Mouse (Mus musculus) ES-CJ7 (cell line): ENCODE results near the gene Ankrd44.

ENCODE experiments used
- DNase-seq: peaks from one replicate; pipeline ENCODE4 v3.0.0; 2011; ENCODE audit warnings: low read depth, low spot score

Ankrd44 gene

GRCm38 (mm10) chr1:54771471-54771870 lies 154.7 kb downstream of the Ankrd44 start:
- no peak for DNase-seq

DNA sequence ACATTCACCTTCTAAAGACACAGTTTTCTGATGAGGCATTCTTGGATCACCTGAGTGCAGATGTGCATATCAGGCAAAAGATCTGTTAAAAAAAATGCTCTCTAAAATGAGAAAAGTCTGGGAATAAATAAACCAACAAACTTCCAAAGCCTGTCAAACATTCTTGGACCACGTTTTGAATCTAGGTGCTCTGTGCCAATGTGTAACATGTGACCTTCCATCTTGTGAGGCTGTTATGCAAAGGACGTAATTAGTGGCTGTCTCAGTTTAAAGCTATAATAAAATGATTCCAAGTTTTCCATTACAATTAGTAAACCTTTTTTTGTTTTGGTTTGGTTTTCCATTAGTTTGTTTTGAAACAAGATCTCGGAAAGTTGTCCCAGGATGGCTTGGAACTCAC lies 159.0 kb downstream of the Ankrd44 start:
- no peak for DNase-seq

DNA sequence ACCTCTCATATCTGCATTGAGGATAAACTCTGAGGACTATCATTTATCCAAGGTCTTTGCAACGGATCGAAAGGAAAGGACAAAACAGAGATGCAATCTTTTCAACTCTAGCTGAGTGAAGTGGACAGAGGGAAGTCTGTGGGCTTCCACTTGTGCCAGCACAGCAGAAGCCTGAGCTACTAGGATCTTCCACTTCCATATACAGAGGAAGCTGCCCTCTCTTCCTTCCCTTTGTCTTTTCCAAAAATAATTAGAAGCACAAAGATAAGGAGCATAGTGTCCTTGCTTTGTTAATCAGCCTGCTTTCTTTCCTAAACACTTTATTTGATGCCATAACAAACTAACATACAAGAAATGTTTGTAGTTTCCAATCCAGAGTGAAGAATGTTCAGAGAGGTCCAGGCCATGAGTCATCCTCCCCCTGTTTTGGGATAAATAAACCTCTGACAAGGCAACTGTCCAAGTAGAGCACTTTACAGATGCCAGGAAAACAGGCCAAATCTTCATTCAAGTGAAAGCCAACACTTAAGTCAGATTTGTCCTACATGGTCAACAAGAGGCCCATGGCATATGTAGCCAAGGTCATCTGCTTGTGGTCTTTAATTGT lies 160.5 kb downstream of the Ankrd44 start:
- no peak for DNase-seq

- no peak for DNase-seq
These were observed 163.9 kb downstream of the Ankrd44 start for GRCm38 (mm10) chr1:54762216-54762807.

- peak; percentile 33 for DNase-seq
These were observed 166.3 kb downstream of the Ankrd44 start for GRCm38 (mm10) chr1:54759841-54760240.

DNA sequence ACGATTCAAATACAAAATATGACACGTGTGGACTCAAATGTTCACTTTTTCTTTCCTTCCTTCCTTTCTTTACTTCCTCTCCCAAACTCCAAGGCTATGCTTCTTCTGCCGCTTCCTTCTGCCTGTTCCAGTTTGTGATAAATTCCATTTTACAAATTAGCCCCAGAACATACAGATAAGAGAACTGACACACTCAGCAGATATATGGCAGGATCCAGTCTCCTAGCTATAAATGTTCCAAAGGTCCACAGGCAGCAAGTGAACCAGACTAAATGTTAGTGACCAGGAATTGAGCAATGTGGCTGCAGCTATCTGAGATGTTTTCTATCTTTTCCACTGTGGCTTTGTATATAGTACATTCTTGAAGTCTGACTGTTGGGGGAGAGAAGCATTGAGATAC lies 168.9 kb downstream of the Ankrd44 start:
- no peak for DNase-seq

GRCm38 (mm10) chr1:54755690-54756365 lies 170.4 kb downstream of the Ankrd44 start:
- DNase-seq, result no peak

DNA sequence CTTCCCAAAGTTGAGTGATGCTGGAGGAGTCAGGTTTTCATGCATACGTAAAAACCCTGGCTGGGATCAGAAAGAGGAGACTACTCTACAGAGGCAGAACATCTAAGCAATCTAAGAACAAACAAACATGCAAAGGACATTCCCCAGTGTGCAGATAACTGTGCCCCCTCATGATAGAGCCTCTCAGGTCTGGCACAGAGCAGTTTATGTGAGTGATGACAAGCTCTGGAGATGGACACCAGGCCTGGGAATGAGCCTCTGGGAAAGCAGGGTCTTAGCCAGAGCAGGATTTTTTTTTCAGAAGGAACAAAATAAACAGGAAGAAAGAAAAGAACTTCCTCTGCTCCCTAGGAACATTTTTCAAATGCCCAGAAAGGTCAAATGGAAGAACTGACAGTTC lies 176.2 kb downstream of the Ankrd44 start:
- no peak for DNase-seq

GRCm38 (mm10) chr1:54749516-54749915 lies 176.7 kb downstream of the Ankrd44 start:
- no peak for DNase-seq

DNA sequence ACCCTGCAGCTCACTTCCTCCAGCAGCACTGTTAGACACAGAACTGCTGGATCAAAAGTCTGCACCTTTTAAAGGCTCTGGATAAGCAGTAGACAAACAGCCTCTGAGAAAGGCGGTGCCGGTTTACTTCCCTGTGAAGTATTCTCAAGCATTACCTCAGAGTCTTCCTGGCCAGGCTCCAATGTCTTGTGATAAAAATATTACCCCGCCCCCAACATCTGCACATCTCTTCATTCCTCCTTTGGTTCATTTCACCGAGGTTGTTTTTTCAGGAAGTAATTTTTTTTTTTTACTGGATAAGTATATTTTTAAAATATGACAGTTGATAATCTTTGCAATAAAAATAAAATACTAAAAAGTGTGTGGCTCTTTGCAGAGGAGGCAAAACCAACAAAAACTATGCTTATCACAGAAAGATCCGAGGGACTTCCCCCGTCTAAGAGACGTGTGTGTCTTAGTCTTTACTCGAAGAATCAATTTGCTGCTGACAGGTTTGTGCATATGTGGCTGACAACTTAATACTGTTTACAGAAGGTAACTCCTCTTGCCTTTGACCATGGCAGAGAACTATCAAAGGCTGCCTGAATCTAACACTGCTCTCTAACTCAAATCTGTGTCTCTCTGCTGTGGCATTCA lies 178.3 kb downstream of the Ankrd44 start:
- no peak for DNase-seq

DNA sequence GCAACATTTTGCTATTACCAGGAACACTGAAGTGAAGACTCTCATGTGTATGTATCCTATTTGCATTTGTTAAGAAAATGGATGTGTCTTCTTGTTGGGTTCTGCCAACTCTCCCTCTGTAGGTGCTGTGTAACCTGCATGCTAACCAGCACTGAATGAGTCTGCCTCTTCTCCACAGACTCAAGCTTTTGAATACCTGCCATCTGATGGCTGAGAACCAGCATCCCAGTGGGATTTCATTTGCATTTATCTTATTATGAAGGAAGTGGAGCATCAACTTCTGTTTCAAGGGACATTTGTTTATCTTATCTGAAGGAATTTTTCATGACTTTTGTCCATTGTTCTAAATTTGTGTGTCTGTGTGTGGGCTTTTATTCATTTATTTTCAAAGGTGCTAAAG lies 180.5 kb downstream of the Ankrd44 start:
- DNase-seq, result no peak

GRCm38 (mm10) chr1:54744171-54744570 lies 182.0 kb downstream of the Ankrd44 start:
- DNase-seq, result no peak

- no peak for DNase-seq
These were observed 183.1 kb downstream of the Ankrd44 start for GRCm38 (mm10) chr1:54743072-54743471.

DNA sequence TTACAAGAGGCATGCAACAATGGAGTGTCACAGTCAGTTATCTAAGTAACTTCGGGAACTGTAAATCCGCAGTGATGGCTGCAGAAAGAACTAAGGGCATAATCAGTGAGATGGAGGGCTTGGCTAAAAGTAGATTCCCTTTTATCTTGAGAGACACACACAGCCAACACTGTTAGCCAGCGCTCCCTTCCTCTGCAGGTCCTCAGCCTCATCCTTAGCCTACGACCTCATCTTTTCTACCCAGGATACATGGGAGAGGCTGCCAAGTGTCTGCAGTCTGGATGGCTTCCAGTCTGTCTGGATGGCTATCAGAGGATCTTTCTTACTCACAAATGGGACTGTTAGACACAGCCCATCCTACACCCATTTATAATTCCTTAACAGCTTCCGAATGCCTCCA lies 185.3 kb downstream of the Ankrd44 start:
- DNase-seq, result no peak

DNA sequence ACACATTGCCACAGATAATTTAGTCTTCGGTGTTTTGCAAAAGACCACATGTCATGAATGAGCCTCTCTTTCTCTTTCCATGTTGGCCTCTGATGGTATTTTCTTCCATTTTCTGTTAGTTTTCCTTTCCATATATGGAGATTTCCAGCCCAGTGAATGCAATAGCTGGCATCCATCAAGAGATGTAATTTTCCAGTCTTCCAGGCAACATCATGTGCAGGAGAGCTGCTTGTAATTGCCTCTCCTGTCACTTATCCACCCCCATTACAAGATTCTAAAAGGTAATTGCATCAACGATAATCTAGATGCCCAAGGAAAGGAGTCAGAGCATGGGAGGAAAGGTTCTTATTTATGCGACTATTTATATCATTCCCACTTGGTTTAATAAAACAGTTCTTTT lies 188.7 kb downstream of the Ankrd44 start:
- no peak for DNase-seq

DNA sequence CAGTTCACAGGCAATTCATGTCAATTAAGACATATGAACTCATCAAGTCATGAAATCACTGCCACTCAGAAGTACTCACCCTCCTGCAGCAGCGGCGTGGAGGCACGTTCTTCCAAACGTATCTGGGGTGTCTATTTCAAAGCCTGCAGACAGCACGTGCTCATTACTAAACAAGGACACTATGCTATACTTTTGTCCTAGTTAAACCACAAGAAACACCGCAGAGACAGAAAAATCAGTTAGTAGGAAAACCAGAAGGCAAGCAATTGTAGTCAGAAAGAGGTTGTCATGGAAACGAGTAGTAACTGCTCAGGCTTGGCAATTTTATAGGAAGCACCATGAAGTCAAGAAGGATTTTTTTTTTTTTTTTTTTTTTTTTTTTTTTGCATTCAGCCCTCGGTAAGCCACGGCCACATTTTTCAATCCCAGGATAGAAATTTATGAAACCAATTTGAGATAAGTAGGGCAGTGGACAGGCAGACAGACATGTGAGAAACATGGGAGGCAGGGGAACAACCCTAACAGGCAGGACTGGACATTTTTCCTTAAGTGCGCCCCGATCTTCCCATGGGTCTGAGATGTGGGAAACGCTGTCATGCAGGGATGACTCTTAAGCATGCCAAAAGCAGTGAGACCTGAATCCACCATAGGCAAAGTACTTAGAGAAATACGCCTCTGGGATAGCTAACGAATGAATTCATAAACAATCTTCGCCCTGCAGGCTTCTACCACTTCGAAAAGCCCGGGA lies 191.1 kb downstream of the Ankrd44 start:
- DNase-seq, result no peak

- DNase-seq, result no peak
These were observed 196.9 kb downstream of the Ankrd44 start for GRCm38 (mm10) chr1:54729316-54729715.

- no peak for DNase-seq
These were observed 199.6 kb downstream of the Ankrd44 start for GRCm38 (mm10) chr1:54726555-54726954.

GRCm38 (mm10) chr1:54716921-54717320 lies 209.3 kb downstream of the Ankrd44 start:
- no peak for DNase-seq

- no peak for DNase-seq
These were observed 211.0 kb downstream of the Ankrd44 start for GRCm38 (mm10) chr1:54715061-54715760.
